Mouse (Mus musculus) layer of hippocampus, adult 18-20 months (tissue): Measurements from ENCODE around the gene Cym. TPM values are rescaled to one million over a fixed set of nuclear protein-coding genes. Genes with fewer than 3 reads are reported as not detected.
A peak's percentile ranks its signal among the peaks of the same experiment; 100 is the strongest.

Source experiments
- DNase-seq, 2 experiments: peaks; one replicate each; pipeline ENCODE4 v3.0.0; 2022; ENCODE audit warnings: low spot score in 2 of 2
- long read RNA-seq: library from polyadenylated mRNA; stranded (forward); transcript quantifications from one replicate; pipeline ENCODE4 v2.0.0, GENCODE M21; 2021
- total RNA-seq, 2 experiments: library from RNA; stranded (reverse); gene quantifications; 2 replicates each; pipeline ENCODE4 v1.2.3; 2021

The Cym gene
- total RNA-seq, result not detected
- long read RNA-seq, result 0 reads

GRCm38 (mm10) chr3:107221608-107222007, at the start of gene Cym:
Gene Cym, minus strand, starts transcription at chr3:107221732.
- DNase-seq, result no peak

- no peak for DNase-seq
Observed at GRCm38 (mm10) chr3:107266814-107267345, 45.3 kb upstream of the Cym start.

GRCm38 (mm10) chr3:107261851-107262165, 40.3 kb upstream of the Cym start:
- DNase-seq, result peak in 1 of 2 experiments; percentile 41

- DNase-seq, result peak in 1 of 2 experiments; percentile 42
Observed at GRCm38 (mm10) chr3:107260956-107261850, 39.7 kb upstream of the Cym start.

GRCm38 (mm10) chr3:107257924-107258323, 36.4 kb upstream of the Cym start:
- peak in 1 of 2 experiments; percentile 43 for DNase-seq

- no peak for DNase-seq
Observed at GRCm38 (mm10) chr3:107256724-107257123, 35.2 kb upstream of the Cym start.

GRCm38 (mm10) chr3:107255992-107256391, 34.5 kb upstream of the Cym start:
- DNase-seq, result no peak

- DNase-seq, result no peak
Observed at GRCm38 (mm10) chr3:107253925-107254324, 32.4 kb upstream of the Cym start.

GRCm38 (mm10) chr3:107252035-107252434, 30.5 kb upstream of the Cym start:
- DNase-seq, result no peak

- DNase-seq, result no peak
Observed at GRCm38 (mm10) chr3:107250320-107250719, 28.8 kb upstream of the Cym start.

- DNase-seq, result no peak
Observed at GRCm38 (mm10) chr3:107249042-107249441, 27.5 kb upstream of the Cym start.

- DNase-seq, result no peak
Observed at GRCm38 (mm10) chr3:107246876-107247275, 25.3 kb upstream of the Cym start.

GRCm38 (mm10) chr3:107241389-107242094, 20.0 kb upstream of the Cym start:
- no peak for DNase-seq

GRCm38 (mm10) chr3:107239607-107240006, 18.1 kb upstream of the Cym start, which contains the start of gene Prok1:
Gene Prok1, minus strand, starts transcription at chr3:107239707.
- no peak for DNase-seq

GRCm38 (mm10) chr3:107238471-107238980, 17.0 kb upstream of the Cym start:
- DNase-seq, result no peak

- DNase-seq, result no peak
Observed at GRCm38 (mm10) chr3:107238051-107238450, 16.5 kb upstream of the Cym start.

- no peak for DNase-seq
Observed at GRCm38 (mm10) chr3:107233945-107234344, 12.4 kb upstream of the Cym start.

- peak; percentile 82 to 95 for DNase-seq
Observed at GRCm38 (mm10) chr3:107233351-107233813, 11.8 kb upstream of the Cym start.

- DNase-seq, result no peak
Observed at GRCm38 (mm10) chr3:107231202-107231601, 9.7 kb upstream of the Cym start.

- no peak for DNase-seq
Observed at GRCm38 (mm10) chr3:107230527-107230926, 9.0 kb upstream of the Cym start, which contains the start of gene A630076J17Rik. Gene A630076J17Rik, plus strand, starts transcription at chr3:107230614.

GRCm38 (mm10) chr3:107229822-107230221, 8.3 kb upstream of the Cym start:
- DNase-seq, result no peak

GRCm38 (mm10) chr3:107229221-107229620, 7.7 kb upstream of the Cym start:
- DNase-seq, result no peak
